Mouse (Mus musculus): Measurements from ENCODE around the gene Asf1a.

- TF ChIP-seq POLR2A (IDR thresholded peaks at IDR 0.05; ENCODE audit: low read depth, low read length), result no peak
- no peak for TF ChIP-seq CTCF (IDR thresholded peaks at IDR 0.05; ENCODE audit: borderline replicate concordance, insufficient read depth, low read length)
These were observed 37.6 kb downstream of the Asf1a start for GRCm38 (mm10) chr10:53634160-53634559.

Data from embryonic fibroblast, embryonic 13.5 days (primary cell).